Mouse (Mus musculus): ENCODE measurements around the gene Pheta2. TPM values are rescaled to one million over a fixed set of nuclear protein-coding genes. Genes with fewer than 3 reads are reported as not detected.

Pheta2 gene
- polyA plus RNA-seq, 1 experiment from 2014 or later, result 17.5 TPM

DNA sequence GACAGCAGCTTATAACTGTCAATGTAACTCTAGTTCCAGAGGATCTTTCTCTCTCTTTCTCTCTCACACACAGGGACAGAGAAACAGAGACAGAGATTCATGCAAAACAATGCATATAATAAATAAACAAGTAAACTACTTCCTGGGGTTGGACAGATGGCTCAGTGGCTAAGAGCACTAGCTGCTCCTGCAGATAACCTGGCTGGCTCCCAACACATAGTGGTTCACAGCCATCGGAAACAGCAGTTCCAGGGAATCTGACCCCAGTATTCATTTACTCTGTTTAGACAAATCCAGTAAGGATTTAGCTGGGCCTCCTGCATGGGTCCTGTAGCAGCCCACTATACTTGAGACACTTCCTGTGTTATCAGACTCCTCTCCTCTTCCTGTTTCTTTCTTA is 19.1 kb upstream of the Pheta2 start:
- ATAC-seq (ENCODE audit: insufficient read depth, low FRiP score), result no peak
- H3K27me3 ChIP-seq (ENCODE audit: control insufficient read depth, insufficient read depth, low read length), result no peaks in the 10 kb centered on the region
- no peaks in the 10 kb centered on the region for H3K36me3 ChIP-seq (ENCODE audit: control insufficient read depth, insufficient read depth, low read length)
- H3K4me1 ChIP-seq (ENCODE audit: control insufficient read depth, insufficient read depth, low read length), result no peaks in the 10 kb centered on the region
- H3K4me2 ChIP-seq (ENCODE audit: low read depth, low read length), result no peak overlapping the region
- no peak overlapping the region for H3K4me3 ChIP-seq (replicated peaks; ENCODE audit: low read length)
- no peak overlapping the region for H3K27ac ChIP-seq (ENCODE audit: low read length)
- H3K9ac ChIP-seq (ENCODE audit: low read length), result no peak overlapping the region
- no peaks in the 10 kb centered on the region for H3K9me3 ChIP-seq (replicated peaks; ENCODE audit: control insufficient read depth, low read length)
- 52% methylated on average over 1 of the region's 1 CpGs for WGBS

DNA sequence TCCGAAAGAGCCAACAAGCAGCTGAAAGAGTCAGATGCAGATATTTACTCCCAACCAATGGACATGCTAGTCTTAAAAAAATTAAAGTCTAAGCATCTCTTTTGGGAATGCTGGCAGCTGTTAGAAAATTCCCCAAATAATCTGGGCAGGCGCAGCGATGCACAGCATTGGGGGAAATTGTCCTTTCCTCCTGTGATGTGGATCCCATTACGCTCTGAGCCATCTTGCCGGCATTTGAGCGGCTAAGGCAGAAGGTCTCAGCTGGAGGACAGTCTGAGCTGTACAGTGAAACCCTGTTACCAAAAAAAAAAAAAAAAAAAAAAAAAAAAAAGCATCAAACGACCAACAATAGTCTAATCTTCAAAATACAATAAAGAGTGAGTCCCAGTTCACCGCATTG is 16.5 kb upstream of the Pheta2 start:
- H3K36me3 ChIP-seq (ENCODE audit: control insufficient read depth, insufficient read depth, low read length), result no peaks in the 10 kb centered on the region
- no peak overlapping the region for H3K9ac ChIP-seq (ENCODE audit: low read length)
- WGBS, result 60% methylated on average over 8 of the region's 8 CpGs
- no peaks in the 10 kb centered on the region for H3K4me1 ChIP-seq (ENCODE audit: control insufficient read depth, insufficient read depth, low read length)
- H3K4me2 ChIP-seq (ENCODE audit: low read depth, low read length), result no peak overlapping the region
- no peak overlapping the region for H3K4me3 ChIP-seq (replicated peaks; ENCODE audit: low read length)
- H3K27me3 ChIP-seq (ENCODE audit: control insufficient read depth, insufficient read depth, low read length), result no peaks in the 10 kb centered on the region
- no peak overlapping the region for H3K27ac ChIP-seq (ENCODE audit: low read length)
- H3K9me3 ChIP-seq (replicated peaks; ENCODE audit: control insufficient read depth, low read length), result no peaks in the 10 kb centered on the region
- no peak for ATAC-seq (ENCODE audit: insufficient read depth, low FRiP score)

DNA sequence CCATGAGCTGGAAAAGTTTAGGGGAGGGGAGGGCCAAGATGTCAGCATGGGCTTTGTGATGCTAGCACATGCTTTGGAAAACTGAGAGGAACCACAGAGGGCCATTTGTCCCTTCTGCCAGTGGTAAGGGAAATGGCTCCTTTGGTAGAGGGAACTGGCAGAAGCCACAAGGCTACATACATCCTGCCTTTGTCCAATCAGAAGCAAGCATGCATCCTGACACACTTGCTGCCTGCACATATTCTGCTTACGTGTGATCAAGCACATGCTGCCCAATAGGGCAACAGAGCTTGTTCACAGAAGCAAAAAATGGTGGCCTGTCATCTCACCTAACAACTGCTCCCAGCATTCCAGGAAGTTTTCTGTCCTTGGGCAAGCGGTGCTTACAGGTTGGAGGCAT is 13.4 kb upstream of the Pheta2 start:
- Histone ChIP-seq H3K36me3 (ENCODE audit: control insufficient read depth, insufficient read depth, low read length) (no peaks in the 10 kb centered on the region), H3K4me2 (ENCODE audit: low read depth, low read length) (no peak overlapping the region), H3K4me3 (replicated peaks; ENCODE audit: low read length) (no peak overlapping the region), H3K27me3 (ENCODE audit: control insufficient read depth, insufficient read depth, low read length) (no peaks in the 10 kb centered on the region), H3K4me1 (ENCODE audit: control insufficient read depth, insufficient read depth, low read length) (no peaks in the 10 kb centered on the region), H3K27ac (ENCODE audit: low read length) (no peak overlapping the region), H3K9ac (ENCODE audit: low read length) (no peak overlapping the region), H3K9me3 (replicated peaks; ENCODE audit: control insufficient read depth, low read length) (no peaks in the 10 kb centered on the region)
- no peak for ATAC-seq (ENCODE audit: insufficient read depth, low FRiP score)
- 65% methylated on average over 2 of the region's 2 CpGs for WGBS

DNA sequence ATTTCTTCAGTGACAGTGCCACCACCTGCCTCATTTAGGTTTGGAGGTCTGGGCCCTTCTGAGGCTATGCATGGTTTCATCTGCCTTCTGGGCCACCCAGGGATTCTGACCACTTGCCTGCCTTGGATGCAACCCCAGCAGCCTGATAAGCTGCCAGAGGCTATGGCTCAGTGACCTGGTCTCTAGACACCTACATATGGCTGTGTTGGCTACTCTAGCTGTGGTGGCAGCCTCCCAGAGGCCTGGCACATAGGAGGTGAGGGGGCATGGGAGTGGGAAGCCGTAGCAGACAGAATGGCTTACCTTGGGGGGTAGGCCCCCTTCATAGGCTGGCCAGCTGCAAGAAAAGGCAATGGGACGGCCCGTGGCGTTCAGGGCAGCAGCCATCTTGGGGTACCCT is 3.5 kb upstream of the Pheta2 start:
- Histone ChIP-seq H3K9ac (ENCODE audit: low read length) (no peak overlapping the region), H3K27me3 (ENCODE audit: control insufficient read depth, insufficient read depth, low read length) (no peaks in the 10 kb centered on the region), H3K4me2 (ENCODE audit: low read depth, low read length) (no peak overlapping the region), H3K4me1 (ENCODE audit: control insufficient read depth, insufficient read depth, low read length) (peaks cover 21% of the 10 kb centered on the region), H3K36me3 (ENCODE audit: control insufficient read depth, insufficient read depth, low read length) (0 out of 2 replicates have a peak, but pooled peaks cover 7% of the 10 kb centered on the region), H3K4me3 (replicated peaks; ENCODE audit: low read length) (no peak overlapping the region), H3K27ac (ENCODE audit: low read length) (no peak overlapping the region), H3K9me3 (replicated peaks; ENCODE audit: control insufficient read depth, low read length) (no peaks in the 10 kb centered on the region)
- ATAC-seq (ENCODE audit: insufficient read depth, low FRiP score), result no peak
- 96% methylated on average over 4 of the region's 4 CpGs for WGBS

DNA sequence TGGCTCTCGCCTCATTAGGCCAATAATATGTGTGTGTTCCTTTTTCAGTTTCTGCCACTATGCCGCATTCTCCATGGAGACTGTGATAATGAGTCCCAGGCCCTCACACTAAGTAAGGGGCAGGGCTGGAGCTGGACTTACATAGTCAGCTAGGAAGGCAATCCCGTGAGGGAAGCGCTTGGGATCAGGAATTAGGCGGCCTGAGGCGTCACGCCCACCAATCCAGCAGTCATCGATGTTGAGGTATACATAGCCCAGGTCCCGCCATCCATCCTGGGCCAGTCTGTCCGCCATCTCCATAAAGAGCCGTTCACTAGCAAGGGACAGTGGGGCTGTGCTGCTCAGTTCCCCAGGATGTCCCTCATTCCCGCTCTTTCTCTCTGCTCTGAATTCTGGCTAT is 2.1 kb upstream of the Pheta2 start:
- ATAC-seq (ENCODE audit: insufficient read depth, low FRiP score), result no peak
- Histone ChIP-seq H3K9ac (ENCODE audit: low read length) (no peak overlapping the region), H3K27ac (ENCODE audit: low read length) (no peak overlapping the region), H3K4me2 (ENCODE audit: low read depth, low read length) (no peak overlapping the region), H3K4me3 (replicated peaks; ENCODE audit: low read length) (no peak overlapping the region), H3K27me3 (ENCODE audit: control insufficient read depth, insufficient read depth, low read length) (no peaks in the 10 kb centered on the region), H3K4me1 (ENCODE audit: control insufficient read depth, insufficient read depth, low read length) (peaks cover 35% of the 10 kb centered on the region), H3K36me3 (ENCODE audit: control insufficient read depth, insufficient read depth, low read length) (0 out of 2 replicates have a peak, but pooled peaks cover 7% of the 10 kb centered on the region), H3K9me3 (replicated peaks; ENCODE audit: control insufficient read depth, low read length) (no peaks in the 10 kb centered on the region)
- WGBS, result 89% methylated on average over 12 of the region's 12 CpGs

DNA sequence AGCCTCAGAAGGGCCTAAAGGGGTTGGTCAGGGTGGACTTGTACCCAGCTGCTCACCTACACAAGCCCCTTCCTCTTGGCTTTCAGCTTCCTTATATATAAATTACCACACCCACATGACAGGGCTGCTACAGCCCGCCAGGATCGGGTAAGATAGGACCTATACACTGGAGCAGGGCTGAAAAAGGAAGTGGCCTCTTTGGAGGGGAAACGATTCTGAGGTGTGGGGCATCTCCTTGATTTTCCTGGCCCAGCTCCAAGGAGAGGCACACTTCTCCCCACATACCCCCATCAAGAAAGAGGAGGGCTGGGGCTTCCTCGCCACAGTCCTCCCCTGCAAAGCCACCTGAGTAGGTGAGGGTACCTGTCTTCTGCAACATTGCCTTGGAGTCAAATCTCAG is 867 bp upstream of the Pheta2 start:
- peak overlapping the region; percentile 79 for H3K4me2 ChIP-seq (ENCODE audit: low read depth, low read length)
- H3K4me1 ChIP-seq (ENCODE audit: control insufficient read depth, insufficient read depth, low read length), result peaks cover 44% of the 10 kb centered on the region
- peak overlapping the region; percentile 78 for H3K9ac ChIP-seq (ENCODE audit: low read length)
- 0 out of 2 replicates have a peak, but pooled peaks cover 7% of the 10 kb centered on the region for H3K36me3 ChIP-seq (ENCODE audit: control insufficient read depth, insufficient read depth, low read length)
- H3K9me3 ChIP-seq (replicated peaks; ENCODE audit: control insufficient read depth, low read length), result no peaks in the 10 kb centered on the region
- H3K27me3 ChIP-seq (ENCODE audit: control insufficient read depth, insufficient read depth, low read length), result no peaks in the 10 kb centered on the region
- peak overlapping the region; percentile 11 for H3K27ac ChIP-seq (ENCODE audit: low read length)
- WGBS, result 10% methylated on average over 4 of the region's 4 CpGs
- peak overlapping the region; percentile 67 for H3K4me3 ChIP-seq (replicated peaks; ENCODE audit: low read length)
- ATAC-seq (ENCODE audit: insufficient read depth, low FRiP score), result no peak

DNA sequence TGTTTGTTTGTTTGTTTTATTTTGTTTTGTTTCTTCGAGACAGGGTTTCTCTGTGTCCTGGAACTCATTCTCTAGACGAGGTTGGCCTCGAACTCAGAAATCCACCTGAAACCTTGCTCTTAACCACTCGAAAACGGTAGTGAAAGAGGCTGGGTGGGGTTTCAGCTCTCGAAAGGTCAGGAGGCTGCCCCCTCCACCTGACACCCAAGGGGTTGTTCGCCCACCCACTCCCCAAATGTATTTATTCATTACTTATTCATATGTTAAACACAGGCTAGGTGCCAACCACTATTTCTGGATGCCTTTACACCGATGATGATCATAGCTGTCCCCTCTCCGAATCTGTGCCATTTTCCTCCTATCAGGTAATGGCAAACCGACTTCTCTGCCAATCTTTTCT is 408 bp downstream of the Pheta2 start:
- 0 out of 2 replicates have a peak, but pooled peaks cover 7% of the 10 kb centered on the region for H3K36me3 ChIP-seq (ENCODE audit: control insufficient read depth, insufficient read depth, low read length)
- H3K9me3 ChIP-seq (replicated peaks; ENCODE audit: control insufficient read depth, low read length), result no peaks in the 10 kb centered on the region
- H3K4me3 ChIP-seq (replicated peaks; ENCODE audit: low read length), result peak overlapping the region; percentile 67
- peak overlapping the region; percentile 79 for H3K4me2 ChIP-seq (ENCODE audit: low read depth, low read length)
- ATAC-seq (ENCODE audit: insufficient read depth, low FRiP score), result no peak
- H3K27ac ChIP-seq (ENCODE audit: low read length), result peak overlapping the region; percentile 20; the same call in 1 of the 2 replicates
- H3K4me1 ChIP-seq (ENCODE audit: control insufficient read depth, insufficient read depth, low read length), result peaks cover 49% of the 10 kb centered on the region
- H3K9ac ChIP-seq (ENCODE audit: low read length), result peak overlapping the region; percentile 78
- no peaks in the 10 kb centered on the region for H3K27me3 ChIP-seq (ENCODE audit: control insufficient read depth, insufficient read depth, low read length)
- WGBS, result 51% methylated on average over 10 of the region's 10 CpGs

DNA sequence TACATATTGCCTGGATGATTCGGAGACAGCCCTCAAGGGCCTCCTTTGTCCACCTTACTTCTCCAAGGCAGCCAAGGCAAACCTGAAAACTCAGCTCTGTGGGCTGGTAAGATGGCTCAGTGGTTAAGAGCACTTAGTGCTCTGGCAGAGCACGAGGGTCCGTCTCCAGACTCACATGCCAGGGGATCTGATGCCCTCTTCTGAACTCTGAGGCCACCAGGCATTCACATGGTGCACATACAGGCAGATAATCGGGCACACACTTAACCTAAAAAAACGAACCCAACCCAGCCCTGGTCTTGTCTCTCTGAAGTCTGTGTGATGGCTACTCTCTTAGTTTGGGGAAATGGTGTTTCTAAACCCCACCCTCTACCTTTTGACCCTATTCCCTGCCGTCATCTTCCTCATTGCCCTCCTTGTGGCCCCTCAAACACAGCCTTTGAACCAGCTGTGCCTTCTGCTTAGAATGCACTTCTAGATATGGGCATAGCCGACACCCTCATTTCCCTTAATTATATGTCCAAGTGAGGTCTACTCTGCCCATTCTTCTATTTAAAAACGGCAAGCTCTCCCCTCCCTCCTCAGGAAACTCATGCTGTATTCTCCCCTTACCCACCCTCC is 1.0 kb downstream of the Pheta2 start:
- Histone ChIP-seq H3K4me1 (ENCODE audit: control insufficient read depth, insufficient read depth, low read length) (peaks cover 51% of the 10 kb centered on the region), H3K36me3 (ENCODE audit: control insufficient read depth, insufficient read depth, low read length) (0 out of 2 replicates have a peak, but pooled peaks cover 1% of the 10 kb centered on the region), H3K9ac (ENCODE audit: low read length) (peak overlapping the region; percentile 14; the same call in 1 of the 2 replicates), H3K4me2 (ENCODE audit: low read depth, low read length) (no peak overlapping the region), H3K9me3 (replicated peaks; ENCODE audit: control insufficient read depth, low read length) (no peaks in the 10 kb centered on the region), H3K27ac (ENCODE audit: low read length) (peak overlapping the region; percentile 91; the same call in 1 of the 2 replicates), H3K4me3 (replicated peaks; ENCODE audit: low read length) (no peak overlapping the region), H3K27me3 (ENCODE audit: control insufficient read depth, insufficient read depth, low read length) (no peaks in the 10 kb centered on the region)
- no peak for ATAC-seq (ENCODE audit: insufficient read depth, low FRiP score)
- WGBS, result 62% methylated on average over 8 of the region's 8 CpGs

DNA sequence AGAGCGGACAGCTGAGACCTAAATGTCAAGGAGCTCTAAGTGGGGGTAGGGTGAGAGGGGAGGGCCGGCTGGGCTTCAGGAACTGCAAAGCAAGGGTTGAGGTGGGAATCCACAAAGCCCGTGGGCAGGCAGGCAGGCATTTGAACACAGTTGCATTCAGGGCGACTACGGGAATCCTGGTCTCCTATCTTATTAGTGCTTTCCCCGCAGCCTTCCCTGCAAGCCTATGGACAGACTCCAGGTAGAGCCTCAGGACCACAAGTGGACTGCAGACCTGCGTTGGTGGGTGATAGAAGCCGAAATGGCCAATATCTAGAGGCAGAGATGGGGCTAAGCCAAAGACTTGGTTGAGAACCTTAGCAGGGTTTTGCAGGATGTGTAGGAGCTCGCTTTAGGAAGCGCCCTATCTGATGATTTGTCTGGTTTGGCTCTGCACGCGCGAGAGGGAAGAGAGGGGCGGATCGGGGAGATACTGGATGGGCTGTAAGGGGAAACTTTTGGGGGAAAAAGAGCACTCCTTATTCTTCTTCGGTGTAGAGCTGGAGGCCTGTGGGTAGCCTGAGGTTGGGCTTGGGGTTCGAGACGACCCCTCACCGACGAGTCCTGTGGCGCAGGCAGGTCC is 1.8 kb downstream of the Pheta2 start:
- Histone ChIP-seq H3K27ac (ENCODE audit: low read length) (peak overlapping the region; percentile 91), H3K27me3 (ENCODE audit: control insufficient read depth, insufficient read depth, low read length) (no peaks in the 10 kb centered on the region), H3K9me3 (replicated peaks; ENCODE audit: control insufficient read depth, low read length) (no peaks in the 10 kb centered on the region), H3K4me1 (ENCODE audit: control insufficient read depth, insufficient read depth, low read length) (peaks cover 51% of the 10 kb centered on the region), H3K4me3 (replicated peaks; ENCODE audit: low read length) (peak overlapping the region; percentile 58), H3K9ac (ENCODE audit: low read length) (peak overlapping the region; percentile 86), H3K4me2 (ENCODE audit: low read depth, low read length) (peak overlapping the region; percentile 67), H3K36me3 (ENCODE audit: control insufficient read depth, insufficient read depth, low read length) (no peaks in the 10 kb centered on the region)
- ATAC-seq (ENCODE audit: insufficient read depth, low FRiP score), result no peak
- WGBS, result 32% methylated on average over 21 of the region's 21 CpGs
